Mouse (Mus musculus) bone marrow macrophage, adult 2 months (primary cell): ENCODE measurements around the gene Zfp352.

ENCODE experiments used
- CTCF ChIP-seq: IDR thresholded peaks from 2 replicates; pipeline ENCODE4 v1.5.1; 2012; ENCODE audit warnings: low read depth, mild to moderate bottlenecking, low read length, moderate library complexity
- POLR2A ChIP-seq: IDR thresholded peaks from 2 replicates; pipeline ENCODE4 v1.6.1; 2012; ENCODE audit warnings: mild to moderate bottlenecking, low read depth, low read length, borderline replicate concordance

DNA sequence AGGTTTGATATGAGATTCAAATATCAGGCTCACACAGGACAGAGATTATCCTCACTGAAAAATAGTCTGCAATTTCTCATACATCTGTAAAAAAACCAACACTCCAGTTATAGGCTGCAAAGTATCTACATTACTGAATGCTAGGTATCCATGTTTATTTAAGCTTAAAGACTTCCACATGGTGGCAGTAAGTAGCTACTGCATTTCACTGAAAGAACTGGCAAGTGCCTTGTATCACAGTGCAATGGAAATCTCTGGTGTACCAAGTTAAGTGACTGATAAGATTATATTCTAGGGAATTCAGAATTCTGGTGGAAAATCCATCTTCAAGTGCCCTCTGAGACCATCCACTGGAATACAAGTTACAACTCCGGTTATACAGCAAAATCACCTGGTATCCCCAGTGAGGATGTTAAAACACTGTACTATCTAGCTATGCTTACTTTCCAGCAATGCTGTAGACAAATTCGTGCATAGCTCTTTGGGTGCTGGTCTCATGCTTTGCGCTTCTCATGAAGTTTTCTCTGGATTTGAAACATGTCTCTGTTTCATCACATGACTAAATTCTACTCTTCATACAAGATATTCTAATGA lies 47.6 kb upstream of the Zfp352 start:
- TF ChIP-seq POLR2A (no peak), CTCF (no peak)
